Comparison of ENCODE assay signal across 28 mouse cellular contexts in the genomic region with DNA sequence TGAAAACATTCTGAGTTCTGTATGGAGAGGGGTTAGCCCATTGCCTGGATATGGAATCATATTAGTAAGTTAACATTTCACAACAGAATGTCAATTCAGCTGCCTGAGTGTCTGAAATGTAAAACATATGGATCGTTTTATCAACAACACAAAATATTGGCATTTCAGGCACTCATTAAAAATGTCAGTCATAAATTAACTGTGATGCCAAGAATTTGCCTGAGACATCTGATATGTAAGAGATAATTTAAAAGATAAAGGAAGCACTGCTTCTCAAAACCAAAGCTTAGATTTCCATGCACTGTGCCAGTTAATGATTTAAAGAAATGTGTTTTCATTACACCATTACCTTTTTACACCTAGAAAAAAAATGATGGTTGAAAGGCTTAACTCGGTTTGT.
DNase-seq lines count a peak whose midpoint lies in the region; ATAC-seq and TF ChIP-seq lines count a peak whose summit lies in the region.
"Had no signal": no experiment of that assay in that cellular context is flagged by ENCODE, and none has a peak within 500 bp of the region (broad histone marks: within the 10 kb centered on the region; RNA-seq: fewer than 3 reads in every experiment).

No protein-coding gene starts in this region.

- ATAC-seq in forebrain, embryonic 13.5 days: peak; percentile 41; the same call in 1 of the 2 replicates
- ATAC-seq in forebrain, embryonic 12.5 days (ENCODE audit: low FRiP score): no peak
- no peak for ATAC-seq in forebrain, postnatal 0 days
- ATAC-seq: hindbrain, embryonic 16.5 days; intestine, embryonic 15.5 days; Patski had no signal

- H3K27ac ChIP-seq in forebrain, embryonic 13.5 days: no peak overlapping the region
- H3K27ac ChIP-seq in forebrain, embryonic 12.5 days: no peak overlapping the region
- no peak overlapping the region for H3K27ac ChIP-seq in forebrain, postnatal 0 days (ENCODE audit: low read depth, low read length)
- H3K27ac ChIP-seq: embryonic facial prominence, embryonic 13.5 days; heart, embryonic 15.5 days; hindbrain, embryonic 10.5 days; hindbrain, embryonic 13.5 days; intestine, embryonic 15.5 days had no signal

- no peak overlapping the region for H3K9ac ChIP-seq in forebrain, embryonic 13.5 days
- no peak overlapping the region for H3K9ac ChIP-seq in forebrain, embryonic 12.5 days
- H3K9ac ChIP-seq in forebrain, postnatal 0 days: no peak overlapping the region
- H3K9ac ChIP-seq: embryonic facial prominence, embryonic 13.5 days; heart, embryonic 12.5 days; heart, embryonic 15.5 days; hindbrain, embryonic 13.5 days; intestine, embryonic 15.5 days had no signal

- no peaks in the 10 kb centered on the region for H3K27me3 ChIP-seq in forebrain, embryonic 13.5 days
- no peaks in the 10 kb centered on the region for H3K27me3 ChIP-seq in forebrain, embryonic 12.5 days
- no peaks in the 10 kb centered on the region for H3K27me3 ChIP-seq in forebrain, postnatal 0 days (ENCODE audit: insufficient read depth, low read length)
- H3K27me3 ChIP-seq: CH12.LX; embryonic facial prominence, embryonic 13.5 days; heart, embryonic 12.5 days; heart, embryonic 15.5 days; hindbrain, embryonic 13.5 days; intestine, embryonic 15.5 days; Patski had no signal

- no peaks in the 10 kb centered on the region for H3K4me1 ChIP-seq in forebrain, embryonic 13.5 days
- no peaks in the 10 kb centered on the region for H3K4me1 ChIP-seq in forebrain, embryonic 12.5 days
- no peaks in the 10 kb centered on the region for H3K4me1 ChIP-seq in forebrain, postnatal 0 days (ENCODE audit: insufficient read depth)
- H3K4me1 ChIP-seq: embryonic facial prominence, embryonic 13.5 days; heart, embryonic 12.5 days; heart, embryonic 15.5 days; hindbrain, embryonic 10.5 days; hindbrain, embryonic 13.5 days; intestine, embryonic 15.5 days had no signal

- peak; percentile 2 for DNase-seq in layer of hippocampus, adult 9-10 months (ENCODE audit: low spot score)
- DNase-seq in layer of hippocampus, adult 11-12 months (ENCODE audit: low spot score): no peak
- peak; percentile 46 for DNase-seq in forebrain, postnatal 0 days
- no peak for DNase-seq in left cerebral cortex, adult 9 months (ENCODE audit: low spot score in 2 of 2)
- DNase-seq: adrenal gland, postnatal 10 days; adrenal gland, postnatal 36 days; B cell, adult 2 months; cerebellum, adult 11-12 months; cerebellum, adult 8-10 months; cerebellum, postnatal 10 days; gastrocnemius, postnatal 25 days; heart, adult 18-20 months; heart, postnatal 10 days; heart, postnatal 36 days; kidney, adult 11 months; kidney, adult 9 months had no signal

- no peak overlapping the region for H3K4me2 ChIP-seq in forebrain, embryonic 13.5 days
- H3K4me2 ChIP-seq in forebrain, embryonic 12.5 days: no peak overlapping the region
- H3K4me2 ChIP-seq in forebrain, postnatal 0 days (ENCODE audit: low read depth): no peak overlapping the region
- H3K4me2 ChIP-seq: embryonic facial prominence, embryonic 13.5 days; heart, embryonic 12.5 days; heart, embryonic 15.5 days; hindbrain, embryonic 13.5 days; intestine, embryonic 15.5 days had no signal

- 81% methylated on average over 2 of the region's 2 CpGs for WGBS in forebrain, embryonic 13.5 days
- WGBS in forebrain, embryonic 12.5 days: 70% methylated on average over 2 of the region's 2 CpGs
- WGBS in forebrain, postnatal 0 days: 53% methylated on average over 2 of the region's 2 CpGs

- H3K4me3 ChIP-seq in forebrain, embryonic 13.5 days: no peak overlapping the region
- H3K4me3 ChIP-seq in forebrain, embryonic 12.5 days (replicated peaks): no peak overlapping the region
- no peak overlapping the region for H3K4me3 ChIP-seq in forebrain, postnatal 0 days (ENCODE audit: low read depth, low read length)
- H3K4me3 ChIP-seq: embryonic facial prominence, embryonic 13.5 days; heart, embryonic 12.5 days; heart, embryonic 15.5 days; hindbrain, embryonic 10.5 days; hindbrain, embryonic 13.5 days; intestine, embryonic 15.5 days had no signal

- H3K9me3 ChIP-seq in forebrain, embryonic 13.5 days (replicated peaks): no peaks in the 10 kb centered on the region
- H3K9me3 ChIP-seq in forebrain, embryonic 12.5 days: no peaks in the 10 kb centered on the region
- no peaks in the 10 kb centered on the region for H3K9me3 ChIP-seq in forebrain, postnatal 0 days (ENCODE audit: low read length)
- H3K9me3 ChIP-seq: embryonic facial prominence, embryonic 13.5 days; G1E; heart, embryonic 12.5 days; heart, embryonic 15.5 days; hindbrain, embryonic 10.5 days; hindbrain, embryonic 13.5 days; intestine, embryonic 15.5 days had no signal

- no peak for TF ChIP-seq CTCF in forebrain, postnatal 0 days (IDR thresholded peaks at IDR 0.05; ENCODE audit: low read depth)

- H3K36me3 ChIP-seq in forebrain, embryonic 13.5 days (ENCODE audit: poor library complexity, severe bottlenecking): no peaks in the 10 kb centered on the region
- H3K36me3 ChIP-seq in forebrain, embryonic 12.5 days (replicated peaks): no peaks in the 10 kb centered on the region
- no peaks in the 10 kb centered on the region for H3K36me3 ChIP-seq in forebrain, postnatal 0 days (ENCODE audit: insufficient read depth)
- H3K36me3 ChIP-seq: embryonic facial prominence, embryonic 13.5 days; G1E; heart, embryonic 12.5 days; heart, embryonic 15.5 days; hindbrain, embryonic 10.5 days; hindbrain, embryonic 13.5 days; intestine, embryonic 15.5 days had no signal

Comparison
In these comparisons a context has a peak if more than half of its experiments do, and no peak if none do; other contexts are left out.
1. DNase-seq: peak in layer of hippocampus, adult 9-10 months (single experiment) and forebrain, postnatal 0 days (single experiment); none in layer of hippocampus, adult 11-12 months (single experiment) and left cerebral cortex, adult 9 months (0 of 2).